In genomic region chr4:149607591-149608308, GRCm38 (mm10) we compare ENCODE assay signal across 10 mouse cellular contexts. TPM values are rescaled to one million over a fixed set of nuclear protein-coding genes. Genes with fewer than 3 reads are reported as not detected.
DNase-seq lines count a peak whose midpoint lies in the region; ATAC-seq and TF ChIP-seq lines count a peak whose summit lies in the region.
"Had no signal": no experiment of that assay in that cellular context is flagged by ENCODE, and none has a peak within 500 bp of the region (broad histone marks: within the 10 kb centered on the region; RNA-seq: fewer than 3 reads in every experiment).

No protein-coding gene starts in this region.

- peak; percentile 44; the same call in 1 of the 2 replicates for ATAC-seq in embryonic facial prominence, embryonic 12.5 days (ENCODE audit: insufficient number of reproducible peaks, insufficient read depth, low FRiP score, low TSS enrichment)
- ATAC-seq in hindbrain, embryonic 15.5 days (ENCODE audit: low FRiP score, low read depth), result no peak
- ATAC-seq in midbrain, postnatal 0 days (ENCODE audit: low FRiP score), result no peak; the same call in 1 of the 2 replicates

- no peak overlapping the region for H3K4me3 ChIP-seq in layer of hippocampus, adult 2 months
- H3K4me3 ChIP-seq in embryonic facial prominence, embryonic 12.5 days, result no peak overlapping the region
- H3K4me3 ChIP-seq in hindbrain, embryonic 15.5 days, result no peak overlapping the region
- no peak overlapping the region for H3K4me3 ChIP-seq in midbrain, postnatal 0 days (ENCODE audit: low read depth, low read length)

- 60% methylated on average over 20 of the region's 20 CpGs for WGBS in embryonic facial prominence, embryonic 12.5 days
- 60% methylated on average over 20 of the region's 20 CpGs for WGBS in hindbrain, embryonic 15.5 days
- WGBS in midbrain, postnatal 0 days, result 62% methylated on average over 20 of the region's 20 CpGs

- no peak for TF ChIP-seq CTCF in layer of hippocampus, adult 2 months (conservative IDR thresholded peaks at IDR 0.05)
- no peak for TF ChIP-seq CTCF in midbrain, postnatal 0 days (IDR thresholded peaks at IDR 0.05)

- H3K4me2 ChIP-seq in embryonic facial prominence, embryonic 12.5 days (replicated peaks), result 0 out of 2 replicates have a peak overlapping the region, but pooled peaks have one; percentile 5
- no peak overlapping the region for H3K4me2 ChIP-seq in hindbrain, embryonic 15.5 days
- H3K4me2 ChIP-seq in midbrain, postnatal 0 days (ENCODE audit: low read depth, low read length, poor library complexity, severe bottlenecking), result no peak overlapping the region

- H3K27me3 ChIP-seq in embryonic facial prominence, embryonic 12.5 days, result no peaks in the 10 kb centered on the region
- H3K27me3 ChIP-seq in hindbrain, embryonic 15.5 days, result no peaks in the 10 kb centered on the region
- H3K27me3 ChIP-seq in midbrain, postnatal 0 days (ENCODE audit: insufficient read depth, low read length), result no peaks in the 10 kb centered on the region

- 0 out of 2 replicates have a peak overlapping the region, but pooled peaks have one; percentile 7 for H3K9ac ChIP-seq in embryonic facial prominence, embryonic 12.5 days
- H3K9ac ChIP-seq in hindbrain, embryonic 15.5 days, result no peak overlapping the region; the same call in 1 of the 2 replicates
- no peak overlapping the region; the same call in 1 of the 2 replicates for H3K9ac ChIP-seq in midbrain, postnatal 0 days (replicated peaks; ENCODE audit: low read length, poor library complexity, severe bottlenecking)

- H3K27ac ChIP-seq in layer of hippocampus, adult 2 months, result peak overlapping the region; percentile 55; the same call in 1 of the 2 replicates
- no peak overlapping the region for H3K27ac ChIP-seq in embryonic facial prominence, embryonic 12.5 days
- H3K27ac ChIP-seq in hindbrain, embryonic 15.5 days (replicated peaks), result 0 out of 2 replicates have a peak overlapping the region, but pooled peaks have one; percentile 25
- H3K27ac ChIP-seq in midbrain, postnatal 0 days (ENCODE audit: low read depth, low read length), result no peak overlapping the region

- no peak for DNase-seq in layer of hippocampus, adult 2 months (ENCODE audit: low spot score in 2 of 2)
- no peak for DNase-seq in layer of hippocampus, adult 9-11 months
- DNase-seq in midbrain, postnatal 0 days (ENCODE audit: low spot score), result peak; percentile 64
- DNase-seq in T-cell, adult 2 months (ENCODE audit: low spot score), result no peak
- DNase-seq in spleen, postnatal 14 days (ENCODE audit: low spot score in 2 of 2), result no peak
- DNase-seq in adrenal gland, adult (ENCODE audit: inconsistent age in 2 of 2, low spot score in 1 of 2), result no peak
- DNase-seq: adrenal gland, adult 8-10 months; thymus, adult 2 months had no signal

- no peaks in the 10 kb centered on the region for H3K36me3 ChIP-seq in embryonic facial prominence, embryonic 12.5 days
- H3K36me3 ChIP-seq in hindbrain, embryonic 15.5 days, result no peaks in the 10 kb centered on the region
- no peaks in the 10 kb centered on the region for H3K36me3 ChIP-seq in midbrain, postnatal 0 days (ENCODE audit: insufficient read depth, low read length)

- no peaks in the 10 kb centered on the region for H3K9me3 ChIP-seq in embryonic facial prominence, embryonic 12.5 days
- H3K9me3 ChIP-seq in hindbrain, embryonic 15.5 days, result no peaks in the 10 kb centered on the region
- H3K9me3 ChIP-seq in midbrain, postnatal 0 days (ENCODE audit: low read length), result no peaks in the 10 kb centered on the region

- peaks cover 28% of the 10 kb centered on the region for H3K4me1 ChIP-seq in embryonic facial prominence, embryonic 12.5 days
- H3K4me1 ChIP-seq in hindbrain, embryonic 15.5 days (replicated peaks), result peaks cover 43% of the 10 kb centered on the region
- H3K4me1 ChIP-seq in midbrain, postnatal 0 days (ENCODE audit: insufficient read depth, low read length), result peaks cover 5% of the 10 kb centered on the region; the same call in 1 of the 2 replicates

RNA-seq across cellular contexts. Expression of gene Clstn1, which starts 21.5 kb away (rescaled TPM):
- 100 to 1,000 TPM; 748 to 817 TPM for total RNA-seq in layer of hippocampus, adult 2 months (2021)
- 68.1 and 75.7 TPM in 2 replicates for polyA plus RNA-seq in embryonic facial prominence, embryonic 12.5 days (2016; fragmentation: Nextera tagmentation; extraction: Ambion mirVana)
- 178 and 198 TPM in 2 replicates for polyA plus RNA-seq in hindbrain, embryonic 15.5 days (2015; fragmentation: Nextera tagmentation; extraction: Ambion mirVana)
- total RNA-seq in midbrain, postnatal 0 days (2014; rRNA removed), result 552 and 565 TPM in 2 replicates
- polyA plus RNA-seq in midbrain, postnatal 0 days (2015; fragmentation: Nextera tagmentation; extraction: Ambion mirVana), result 196 and 209 TPM in 2 replicates

Comparison
In these comparisons a context has a peak if more than half of its experiments do, and no peak if none do; other contexts are left out.
1. H3K27ac ChIP-seq: peak in layer of hippocampus, adult 2 months (single experiment) and hindbrain, embryonic 15.5 days (single experiment); none in embryonic facial prominence, embryonic 12.5 days (single experiment) and midbrain, postnatal 0 days (single experiment).